Mouse (Mus musculus) MEL (cell line): ENCODE results near the gene Gm42688. TPM values are rescaled to one million over a fixed set of nuclear protein-coding genes. Genes with fewer than 3 reads are reported as not detected.
A peak's percentile ranks its signal among the peaks of the same experiment; 100 is the strongest.

Source experiments
- DNase-seq: peaks from one replicate; pipeline ENCODE4 v3.0.0; 2011; ENCODE audit warnings: low read depth, low spot score
- H3K27ac ChIP-seq: 2 replicates; pipeline ENCODE4 v1.5.1; 2012; ENCODE audit warnings: low read depth, mild to moderate bottlenecking, control low read depth, low read length, moderate library complexity; ENCODE audit not compliant: control insufficient read depth
- H3K27me3 ChIP-seq, 2 experiments: fragments of 150-350 bp in 1 of 2; sonication (generic) in 1 of 2; 2 replicates each; pipeline ENCODE4 v1.6.1; 2012; ENCODE audit warnings: low read length in 2 of 2, mild to moderate bottlenecking in 2 of 2, improper control_type of control experiment in 1 of 2, moderate library complexity in 1 of 2; ENCODE audit not compliant: insufficient read depth in 2 of 2, control insufficient read depth in 1 of 2
- H3K36me3 ChIP-seq, 2 experiments: 2 replicates each; pipeline ENCODE4 v1.6.1; 2012 to 2014; ENCODE audit warnings: low read length in 2 of 2, improper control_type of control experiment in 1 of 2, inconsistent platforms in 1 of 2, mild to moderate bottlenecking in 1 of 2; ENCODE audit not compliant: insufficient read depth in 2 of 2, control insufficient read depth in 1 of 2
- H3K4me1 ChIP-seq, 2 experiments: fragments of 150-350 bp in 1 of 2; sonication (generic) in 1 of 2; 2 replicates each; pipeline ENCODE4 v1.6.1; 2012; ENCODE audit warnings: low read length in 2 of 2, improper control_type of control experiment in 1 of 2, mild to moderate bottlenecking in 1 of 2; ENCODE audit not compliant: insufficient read depth in 2 of 2, control insufficient read depth in 1 of 2
- H3K4me3 ChIP-seq, 2 experiments: fragments of 150-350 bp in 1 of 2; sonication (generic) in 1 of 2; 2 replicates each; pipeline ENCODE4 v1.5.1; 2012; ENCODE audit warnings: low read depth in 2 of 2, low read length in 2 of 2, mild to moderate bottlenecking in 2 of 2, moderate library complexity in 2 of 2, control low read depth in 1 of 2, improper control_type of control experiment in 1 of 2; ENCODE audit not compliant: control insufficient read depth in 1 of 2, insufficient read depth in 1 of 2
- H3K79me2 ChIP-seq: 2 replicates; pipeline ENCODE4 v1.6.1; 2012; ENCODE audit warnings: mild to moderate bottlenecking, low read length, moderate library complexity; ENCODE audit not compliant: control insufficient read depth, poor library complexity, insufficient read depth
- H3K9ac ChIP-seq: 2 replicates; pipeline ENCODE4 v1.6.1; 2012; ENCODE audit warnings: low read depth, mild to moderate bottlenecking, control low read depth, low read length, moderate library complexity; ENCODE audit not compliant: control insufficient read depth, poor library complexity, severe bottlenecking
- H3K9me3 ChIP-seq: fragments of 150-350 bp; sonication (generic); replicated peaks from 2 replicates; pipeline ENCODE4 v1.6.1; 2012; ENCODE audit warnings: mild to moderate bottlenecking, low read length, improper control_type of control experiment, moderate library complexity; ENCODE audit not compliant: insufficient read depth
- CTCF ChIP-seq, 3 experiments: IDR thresholded peaks in 2 of 3; conservative IDR thresholded peaks in 1 of 3; 2 replicates each; pipeline ENCODE4 v1.5.1; 2011 to 2012; ENCODE audit warnings: low read length in 3 of 3, low read depth in 2 of 3, mild to moderate bottlenecking in 2 of 3, improper control_type of control experiment in 1 of 3, inconsistent platforms in 1 of 3, mixed read lengths in 1 of 3, moderate library complexity in 1 of 3; ENCODE audit not compliant: control insufficient read depth in 1 of 3, insufficient read depth in 1 of 3, poor library complexity in 1 of 3, severe bottlenecking in 1 of 3
- ETS1 ChIP-seq: IDR thresholded peaks from 2 replicates; pipeline ENCODE4 v1.6.1; 2012; ENCODE audit warnings: low read depth, mild to moderate bottlenecking, inconsistent platforms, low read length, improper control_type of control experiment, moderate library complexity
- GABPA ChIP-seq: IDR thresholded peaks from 2 replicates; pipeline ENCODE4 v1.6.1; 2012; ENCODE audit warnings: low read depth, mild to moderate bottlenecking, inconsistent platforms, low read length, improper control_type of control experiment, moderate library complexity
- JUND ChIP-seq: IDR thresholded peaks from 2 replicates; pipeline ENCODE4 v1.6.1; 2011; ENCODE audit warnings: low read depth, mild to moderate bottlenecking, improper control_type of control experiment, low read length
- KAT2A ChIP-seq: conservative IDR thresholded peaks from 2 replicates; pipeline ENCODE4 v1.6.1; 2012; ENCODE audit warnings: low read depth, low read length, improper control_type of control experiment, inconsistent platforms
- MAFK ChIP-seq: IDR thresholded peaks from 2 replicates; pipeline ENCODE4 v1.6.1; 2011; ENCODE audit warnings: low read depth, mild to moderate bottlenecking, low read length, improper control_type of control experiment, borderline replicate concordance
- MYC ChIP-seq: IDR thresholded peaks from 2 replicates; pipeline ENCODE4 v1.6.1; 2011; ENCODE audit warnings: low read depth, mild to moderate bottlenecking, low read length, improper control_type of control experiment, moderate library complexity
- POLR2AphosphoS5 ChIP-seq: IDR thresholded peaks from 2 replicates; pipeline ENCODE4 v1.6.1; 2012; ENCODE audit warnings: low read depth, borderline replicate concordance, mild to moderate bottlenecking, inconsistent platforms, low read length, moderate library complexity, mixed read lengths
- TAL1 ChIP-seq: IDR thresholded peaks from 2 replicates; pipeline ENCODE4 v1.6.1; 2012; ENCODE audit warnings: mild to moderate bottlenecking, inconsistent platforms, low read length, moderate library complexity, mixed read lengths
- TBP ChIP-seq: IDR thresholded peaks from 2 replicates; pipeline ENCODE4 v1.8.0; 2011; ENCODE audit warnings: low read depth, low read length, improper control_type of control experiment
- USF1 ChIP-seq: IDR thresholded peaks from 2 replicates; pipeline ENCODE4 v1.6.1; 2014; ENCODE audit warnings: low read depth, mild to moderate bottlenecking, inconsistent platforms, low read length, improper control_type of control experiment, moderate library complexity
- USF2 ChIP-seq, 2 experiments: IDR thresholded peaks; 2 replicates each; pipeline ENCODE4 v1.6.1; 2011 to 2012; ENCODE audit warnings: improper control_type of control experiment in 2 of 2, low read length in 2 of 2, borderline replicate concordance in 1 of 2, inconsistent platforms in 1 of 2, low read depth in 1 of 2, mild to moderate bottlenecking in 1 of 2; ENCODE audit not compliant: insufficient read depth in 1 of 2
- ZKSCAN1 ChIP-seq: IDR thresholded peaks from 2 replicates; pipeline ENCODE4 v1.6.1; 2012; ENCODE audit warnings: low read depth, mild to moderate bottlenecking, inconsistent platforms, low read length, improper control_type of control experiment, moderate library complexity
- ZNF384 ChIP-seq: IDR thresholded peaks from 2 replicates; pipeline ENCODE4 v1.6.1; 2012; ENCODE audit warnings: low read depth, mild to moderate bottlenecking, inconsistent platforms, low read length, improper control_type of control experiment
- polyA plus RNA-seq, 2 experiments: library from polyadenylated mRNA; stranded (reverse) in 1 of 2; unstranded in 1 of 2; fragments of >175 nt in 1 of 2; fragments of >200 nt in 1 of 2; gene quantifications; 2 replicates each; pipeline versions ENCODE4 v1.2.1 to v1.2.4; 2012; ENCODE audit warnings: low replicate concordance in 2 of 2, low read depth in 1 of 2; ENCODE audit not compliant: insufficient read length in 2 of 2, insufficient read depth in 1 of 2, missing spikeins in 1 of 2
- total RNA-seq: library from RNA; depleted of rRNA; stranded (reverse); fragments of 300-350 nt; gene quantifications from 2 replicates; pipeline ENCODE4 v1.2.3, GENCODE M21; 2012

The Gm42688 gene
- total and polyA plus RNA-seq, 3 experiments, result 2.5 to 4.8 TPM; not detected in 1

DNA sequence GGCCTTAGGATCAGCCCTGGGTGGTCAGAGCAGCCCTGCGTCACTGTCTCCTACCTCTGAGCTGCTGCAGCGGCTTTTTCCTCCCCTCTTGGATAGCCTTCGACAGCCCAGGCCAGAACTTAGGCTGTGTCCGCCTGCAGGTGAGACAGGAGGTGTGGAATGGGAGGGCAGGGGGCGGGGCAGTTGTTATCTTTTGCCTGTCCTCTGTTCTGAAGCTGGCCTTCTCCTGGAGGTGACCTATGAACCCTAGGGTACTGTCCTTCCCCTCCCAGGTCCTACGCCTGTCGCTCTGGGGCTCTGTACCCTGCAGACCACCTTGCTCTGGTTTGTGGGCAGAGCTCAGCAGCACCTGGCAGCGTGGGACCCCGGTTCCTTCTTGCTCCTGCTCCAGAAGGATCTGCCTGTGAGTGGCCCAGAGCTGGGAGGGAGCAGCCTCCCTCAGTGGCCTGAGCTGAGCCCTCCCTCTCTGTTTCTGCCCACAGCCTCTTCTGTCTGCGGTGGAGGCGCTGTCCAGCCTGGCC lies 1.8 kb downstream of the Gm42688 start:
- Histone ChIP-seq H3K4me3 (no peak overlapping the region), H3K9ac (peak overlapping the region; percentile 76; the same call in 1 of the 2 replicates), H3K27ac (no peak overlapping the region), H3K36me3 (peaks cover 1 to 8% of the 10 kb centered on the region in 2 experiments; a peak in 3 of 4 replicates), H3K4me1 (peaks cover 0 to 7% of the 10 kb centered on the region in 2 experiments; a peak in 3 of 4 replicates), H3K79me2 (peaks cover 12% of the 10 kb centered on the region), H3K9me3 (no peaks in the 10 kb centered on the region), H3K27me3 (no peaks in the 10 kb centered on the region)
- TF ChIP-seq GABPA, result no peak
- no peak for TF ChIP-seq ETS1
- TF ChIP-seq ZNF384, result no peak
- TF ChIP-seq KAT2A, result no peak
- TF ChIP-seq USF2 (IDR thresholded peaks at IDR 0.05; ENCODE audit: borderline replicate concordance in 1 of 2, insufficient read depth in 1 of 2, low read depth in 1 of 2, low read length in 2 of 2), result no peak
- no peak for DNase-seq

DNA sequence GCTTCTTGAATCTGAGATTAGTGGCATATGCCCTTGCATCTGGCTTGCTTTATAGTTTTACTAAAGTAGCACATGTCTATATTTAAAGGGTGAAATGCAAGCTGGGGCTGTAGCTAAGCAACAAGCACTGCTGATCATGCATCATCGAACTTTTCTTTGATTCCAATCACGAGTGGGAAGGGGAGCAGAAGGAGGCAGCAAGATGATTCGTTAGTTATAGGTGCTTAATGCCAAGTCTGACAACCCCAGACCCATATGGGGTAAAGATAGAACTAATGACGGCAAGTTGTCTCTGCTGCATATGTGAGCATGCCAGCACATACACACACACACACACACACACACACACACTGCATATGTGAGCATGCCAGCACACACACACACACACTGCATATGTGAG lies 2.7 kb downstream of the Gm42688 start:
- no peak overlapping the region for H3K4me3 ChIP-seq
- no peaks in the 10 kb centered on the region for H3K9me3 ChIP-seq
- H3K9ac ChIP-seq, result no peak overlapping the region
- peaks cover 0 to 7% of the 10 kb centered on the region in 2 experiments; a peak in 3 of 4 replicates for H3K4me1 ChIP-seq
- H3K27ac ChIP-seq, result no peak overlapping the region
- H3K36me3 ChIP-seq, result peaks cover 1 to 8% of the 10 kb centered on the region in 2 experiments; a peak in 3 of 4 replicates
- peaks cover 16% of the 10 kb centered on the region for H3K79me2 ChIP-seq
- no peak for TF ChIP-seq ZKSCAN1
- TF ChIP-seq TBP, result no peak
- TF ChIP-seq TAL1, result no peak
- TF ChIP-seq CTCF (IDR thresholded peaks at IDR 0.05 in 2 of 3, conservative IDR thresholded peaks at IDR 0.05 in 1 of 3; ENCODE audit: control insufficient read depth in 1 of 3, insufficient read depth in 1 of 3, low read depth in 2 of 3, low read length in 3 of 3, poor library complexity in 1 of 3, severe bottlenecking in 1 of 3), result no peak
- no peak for TF ChIP-seq USF1
- TF ChIP-seq MAFK, result no peak
- TF ChIP-seq MYC, result no peak
- no peak for TF ChIP-seq POLR2AphosphoS5
- TF ChIP-seq JUND, result no peak
- no peaks in the 10 kb centered on the region for H3K27me3 ChIP-seq
- no peak for DNase-seq
